Mouse (Mus musculus): Measurements from ENCODE around the gene Rpl6.

Gene Rpl6

GRCm38 (mm10) chr5:121253816-121254497 is 49.7 kb downstream of the Rpl6 start:
- in situ Hi-C loops (cut with MboI, MseI): no loop called here

- in situ Hi-C loops (cut with MboI, MseI): loop anchor here in 1 of 2 experiments (5.0 kb wide), 1 partner anchor 38 kb away; no protein-coding TSS in a partner anchor
These were observed 50.7 kb downstream of the Rpl6 start for GRCm38 (mm10) chr5:121254977-121255376.

Measured in T-helper 17 cell (primary cell).